Mouse (Mus musculus) brain, embryonic 14.5 days (tissue): Measurements from ENCODE around the gene Gabrd.

Experiments
- CTCF ChIP-seq: fragments of 200-500 bp; IDR thresholded peaks from 2 replicates; pipeline ENCODE4 v1.5.1; 2012; ENCODE audit warnings: inconsistent platforms, mild to moderate bottlenecking, moderate library complexity, borderline replicate concordance; ENCODE audit not compliant: insufficient read depth, insufficient read length; ENCODE audit errors: extremely low read depth
- POLR2A ChIP-seq: fragments of 200-500 bp; IDR thresholded peaks from 2 replicates; pipeline ENCODE4 v1.6.1; 2012; ENCODE audit warnings: mild to moderate bottlenecking, inconsistent platforms, borderline replicate concordance; ENCODE audit not compliant: poor library complexity, insufficient read depth, insufficient read length, severe bottlenecking; ENCODE audit errors: extremely low read depth

- TF ChIP-seq CTCF, result no peak
- TF ChIP-seq POLR2A, result no peak
Measured at GRCm38 (mm10) chr4:155360856-155361255, 37.1 kb downstream of the Gabrd start.
